Mouse (Mus musculus): Measurements from ENCODE around the gene 1600014C23Rik. TPM values are rescaled to one million over a fixed set of nuclear protein-coding genes. Genes with fewer than 3 reads are reported as not detected.

1600014C23Rik gene
- total and polyA plus RNA-seq, 3 experiments = 0.81 to 2.7 TPM; not detected in 1

DNA sequence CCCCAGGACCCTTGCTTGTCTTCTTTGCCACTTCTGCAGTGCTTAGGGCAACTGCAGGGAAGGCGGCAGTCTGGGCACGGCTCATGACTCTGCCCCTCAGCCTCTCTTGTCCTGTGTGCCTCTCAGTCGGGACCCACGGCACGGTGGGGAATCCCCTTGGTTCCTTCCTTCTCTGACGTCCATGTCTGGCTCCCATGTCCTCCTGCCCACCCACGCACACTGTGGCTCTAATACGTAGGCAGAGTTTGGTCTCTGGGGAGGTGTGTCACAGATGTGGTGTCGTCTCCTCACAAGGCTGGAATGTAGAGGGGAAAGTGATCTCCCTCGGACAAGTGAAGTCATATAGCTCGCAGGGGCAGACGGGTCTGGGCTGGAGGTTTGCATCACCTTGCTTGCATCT is 13.1 kb upstream of the 1600014C23Rik start:
- H3K9me3 ChIP-seq (replicated peaks; ENCODE audit: insufficient read depth, low read length) = no peaks in the 10 kb centered on the region
- DNase-seq (ENCODE audit: low read depth, low spot score) = no peak
- peaks cover 4 to 32% of the 10 kb centered on the region in 2 experiments; a peak in 3 of 4 replicates for H3K4me1 ChIP-seq (ENCODE audit: control insufficient read depth in 1 of 2, insufficient read depth in 2 of 2, low read length in 2 of 2)
- H3K4me3 ChIP-seq (ENCODE audit: control insufficient read depth in 1 of 2, insufficient read depth in 1 of 2, low read depth in 2 of 2, low read length in 2 of 2) = no peak overlapping the region
- H3K79me2 ChIP-seq (ENCODE audit: control insufficient read depth, insufficient read depth, low read length, poor library complexity) = no peaks in the 10 kb centered on the region
- no peak overlapping the region for H3K9ac ChIP-seq (ENCODE audit: control insufficient read depth, low read depth, low read length, poor library complexity, severe bottlenecking)
- peaks cover 0 to 11% of the 10 kb centered on the region in 2 experiments; a peak in 2 of 4 replicates for H3K36me3 ChIP-seq (ENCODE audit: control insufficient read depth in 1 of 2, insufficient read depth in 2 of 2, low read length in 2 of 2)
- TF ChIP-seq RCOR1 (IDR thresholded peaks at IDR 0.05; ENCODE audit: low read depth, low read length) (no peak), ZKSCAN1 (IDR thresholded peaks at IDR 0.05; ENCODE audit: low read depth, low read length) (no peak), EP300 (IDR thresholded peaks at IDR 0.05; ENCODE audit: low read depth in 1 of 2, low read length in 2 of 2) (no peak), RAD21 (IDR thresholded peaks at IDR 0.05; ENCODE audit: low read depth, low read length) (no peak), SMC3 (IDR thresholded peaks at IDR 0.05; ENCODE audit: low read depth, low read length) (no peak), E2F4 (IDR thresholded peaks at IDR 0.05; ENCODE audit: borderline replicate concordance, low read depth, low read length) (no peak), CTCF (IDR thresholded peaks at IDR 0.05 in 2 of 3, conservative IDR thresholded peaks at IDR 0.05 in 1 of 3; ENCODE audit: control insufficient read depth in 1 of 3, insufficient read depth in 1 of 3, low read depth in 2 of 3, low read length in 3 of 3, poor library complexity in 1 of 3, severe bottlenecking in 1 of 3) (no peak), POLR2AphosphoS5 (IDR thresholded peaks at IDR 0.05; ENCODE audit: borderline replicate concordance, low read depth, low read length) (no peak), GATA1 (IDR thresholded peaks at IDR 0.05; ENCODE audit: low read depth, low read length) (no peak), TAL1 (IDR thresholded peaks at IDR 0.05; ENCODE audit: low read length) (no peak), UBTF (IDR thresholded peaks at IDR 0.05; ENCODE audit: borderline replicate concordance, insufficient read depth, low read depth, low read length) (no peak), GABPA (IDR thresholded peaks at IDR 0.05; ENCODE audit: low read depth, low read length) (no peak), HCFC1 (IDR thresholded peaks at IDR 0.05; ENCODE audit: low read depth, low read length) (no peak), ZMIZ1 (IDR thresholded peaks at IDR 0.05; ENCODE audit: low read depth, low read length) (no peak), TCF12 (IDR thresholded peaks at IDR 0.05; ENCODE audit: low read depth, low read length) (no peak), BHLHE40 (IDR thresholded peaks at IDR 0.05; ENCODE audit: borderline replicate concordance, low read depth, low read length) (no peak), CHD1 (IDR thresholded peaks at IDR 0.05; ENCODE audit: low read depth, low read length) (no peak)
- H3K27me3 ChIP-seq (ENCODE audit: control insufficient read depth in 1 of 2, insufficient read depth in 2 of 2, low read length in 2 of 2) = no peaks in the 10 kb centered on the region
- no peak overlapping the region for H3K27ac ChIP-seq (ENCODE audit: control insufficient read depth, low read depth, low read length)

GRCm38 (mm10) chr17:45745629-45746028 is 12.0 kb upstream of the 1600014C23Rik start:
- peaks cover 0 to 11% of the 10 kb centered on the region in 2 experiments; a peak in 2 of 4 replicates for H3K36me3 ChIP-seq (ENCODE audit: control insufficient read depth in 1 of 2, insufficient read depth in 2 of 2, low read length in 2 of 2)
- H3K27ac ChIP-seq (ENCODE audit: control insufficient read depth, low read depth, low read length) = no peak overlapping the region
- DNase-seq (ENCODE audit: low read depth, low spot score) = peak; percentile 46
- H3K79me2 ChIP-seq (ENCODE audit: control insufficient read depth, insufficient read depth, low read length, poor library complexity) = no peaks in the 10 kb centered on the region
- H3K4me1 ChIP-seq (ENCODE audit: control insufficient read depth in 1 of 2, insufficient read depth in 2 of 2, low read length in 2 of 2) = peaks cover 4 to 32% of the 10 kb centered on the region in 2 experiments; a peak in 3 of 4 replicates
- H3K4me3 ChIP-seq (ENCODE audit: control insufficient read depth in 1 of 2, insufficient read depth in 1 of 2, low read depth in 2 of 2, low read length in 2 of 2) = no peak overlapping the region
- TF ChIP-seq USF1 (IDR thresholded peaks at IDR 0.05; ENCODE audit: low read depth, low read length) (no peak), TAL1 (IDR thresholded peaks at IDR 0.05; ENCODE audit: low read length) (peak; percentile 74), GATA1 (IDR thresholded peaks at IDR 0.05; ENCODE audit: low read depth, low read length) (0 out of 2 replicates have a peak, but pooled peaks have one; percentile 11)
- no peaks in the 10 kb centered on the region for H3K9me3 ChIP-seq (replicated peaks; ENCODE audit: insufficient read depth, low read length)
- H3K9ac ChIP-seq (ENCODE audit: control insufficient read depth, low read depth, low read length, poor library complexity, severe bottlenecking) = no peak overlapping the region
- H3K27me3 ChIP-seq (ENCODE audit: control insufficient read depth in 1 of 2, insufficient read depth in 2 of 2, low read length in 2 of 2) = no peaks in the 10 kb centered on the region
